Mouse (Mus musculus): ENCODE measurements at regions not wholly inside any gene's neighbourhood (a gene's known extent, or its start where the extent isn't known, plus 50 kb on each side); places are given as distances from the start of the nearest gene placed in this dataset.

DNA sequence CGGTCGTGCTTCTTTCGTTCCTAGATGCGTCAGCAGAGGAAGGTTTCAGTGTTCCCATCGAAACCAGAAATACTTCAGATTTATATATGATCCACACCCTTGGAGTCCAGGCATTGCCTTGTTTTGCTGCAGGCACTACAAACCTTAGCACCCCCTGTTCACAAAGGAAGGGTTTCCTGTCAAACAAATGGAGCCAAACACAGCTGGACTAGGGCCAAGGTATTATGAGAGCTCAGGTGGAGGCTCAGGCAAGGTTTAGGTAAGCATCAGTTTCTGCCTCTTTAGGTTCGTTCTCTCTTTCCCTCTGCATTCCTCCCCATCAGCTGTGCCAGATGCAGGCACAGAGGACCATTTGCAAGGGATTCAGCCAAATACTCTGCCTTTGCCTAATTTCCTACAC is 377.0 kb upstream of the A1bg start:
- no peak for TF ChIP-seq CTCF (IDR thresholded peaks at IDR 0.05; ENCODE audit: extremely low read depth, insufficient read depth, low read length)
- no peak for TF ChIP-seq POLR2A (IDR thresholded peaks at IDR 0.05; ENCODE audit: extremely low read depth, insufficient read depth, low read length)
- Histone ChIP-seq H3K4me3 (ENCODE audit: insufficient read depth, low read length) (no peak overlapping the region), H3K4me1 (ENCODE audit: control insufficient read depth, insufficient read depth, low read length) (no peaks in the 10 kb centered on the region), H3K27ac (ENCODE audit: insufficient read depth, low read length) (no peak overlapping the region)

GRCm38 (mm10) chr15:61297447-61298208 is 374.8 kb upstream of the A1bg start:
- Histone ChIP-seq H3K27ac (ENCODE audit: insufficient read depth, low read length) (no peak overlapping the region), H3K4me1 (ENCODE audit: control insufficient read depth, insufficient read depth, low read length) (no peaks in the 10 kb centered on the region), H3K4me3 (ENCODE audit: insufficient read depth, low read length) (no peak overlapping the region)
- TF ChIP-seq POLR2A (IDR thresholded peaks at IDR 0.05; ENCODE audit: extremely low read depth, insufficient read depth, low read length) (no peak), CTCF (IDR thresholded peaks at IDR 0.05; ENCODE audit: extremely low read depth, insufficient read depth, low read length) (no peak)

DNA sequence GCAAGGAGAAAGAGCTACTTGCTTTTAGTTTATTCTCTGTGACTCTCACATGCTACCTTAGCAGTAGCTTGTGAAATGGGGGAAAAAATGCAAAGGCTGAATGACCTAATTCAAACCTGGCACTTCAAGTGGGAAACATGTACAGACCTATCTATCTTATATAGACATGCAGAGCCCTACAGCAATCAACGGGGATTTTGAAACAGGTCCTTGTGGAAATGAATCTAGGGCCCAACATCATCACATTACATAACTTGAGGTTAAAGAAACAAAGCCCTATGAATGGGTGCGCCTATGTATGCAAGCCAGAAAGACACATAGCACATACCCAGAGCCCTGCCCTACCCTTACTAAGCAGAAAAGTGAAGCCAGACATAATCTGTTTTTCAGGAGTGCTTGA is 371.8 kb upstream of the A1bg start:
- no peaks in the 10 kb centered on the region for H3K4me1 ChIP-seq (ENCODE audit: control insufficient read depth, insufficient read depth, low read length)
- H3K27ac ChIP-seq (ENCODE audit: insufficient read depth, low read length), result no peak overlapping the region
- no peak overlapping the region for H3K4me3 ChIP-seq (ENCODE audit: insufficient read depth, low read length)
- no peak for TF ChIP-seq POLR2A (IDR thresholded peaks at IDR 0.05; ENCODE audit: extremely low read depth, insufficient read depth, low read length)
- no peak for TF ChIP-seq CTCF (IDR thresholded peaks at IDR 0.05; ENCODE audit: extremely low read depth, insufficient read depth, low read length)

GRCm38 (mm10) chr15:61294131-61294530 is 371.3 kb upstream of the A1bg start:
- no peak for TF ChIP-seq CTCF (IDR thresholded peaks at IDR 0.05; ENCODE audit: extremely low read depth, insufficient read depth, low read length)
- TF ChIP-seq POLR2A (IDR thresholded peaks at IDR 0.05; ENCODE audit: extremely low read depth, insufficient read depth, low read length), result no peak
- Histone ChIP-seq H3K4me1 (ENCODE audit: control insufficient read depth, insufficient read depth, low read length) (no peaks in the 10 kb centered on the region), H3K4me3 (ENCODE audit: insufficient read depth, low read length) (no peak overlapping the region), H3K27ac (ENCODE audit: insufficient read depth, low read length) (no peak overlapping the region)

DNA sequence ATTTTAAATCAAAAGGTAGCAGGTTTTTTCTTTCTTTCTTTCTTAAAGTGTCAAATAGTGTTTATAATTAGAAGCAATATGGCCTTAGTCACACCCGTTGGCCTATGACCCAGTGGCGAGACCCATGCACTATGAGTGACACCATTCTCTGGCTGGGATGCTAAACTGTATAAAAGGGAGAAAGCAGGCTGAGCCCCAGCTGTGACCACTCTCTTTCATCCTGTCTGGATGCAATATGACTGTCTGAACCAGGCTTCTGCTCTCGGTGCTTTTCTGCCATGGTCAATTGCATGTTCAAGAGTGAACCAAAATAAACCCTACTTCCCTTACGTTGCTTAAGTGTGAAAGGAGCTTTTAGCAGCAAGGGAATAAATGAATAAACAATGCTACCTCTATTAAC is 346.0 kb upstream of the A1bg start:
- TF ChIP-seq POLR2A (IDR thresholded peaks at IDR 0.05; ENCODE audit: extremely low read depth, insufficient read depth, low read length), result no peak
- no peak for TF ChIP-seq CTCF (IDR thresholded peaks at IDR 0.05; ENCODE audit: extremely low read depth, insufficient read depth, low read length)
- Histone ChIP-seq H3K4me1 (ENCODE audit: control insufficient read depth, insufficient read depth, low read length) (no peaks in the 10 kb centered on the region), H3K27ac (ENCODE audit: insufficient read depth, low read length) (no peak overlapping the region), H3K4me3 (ENCODE audit: insufficient read depth, low read length) (no peak overlapping the region)

DNA sequence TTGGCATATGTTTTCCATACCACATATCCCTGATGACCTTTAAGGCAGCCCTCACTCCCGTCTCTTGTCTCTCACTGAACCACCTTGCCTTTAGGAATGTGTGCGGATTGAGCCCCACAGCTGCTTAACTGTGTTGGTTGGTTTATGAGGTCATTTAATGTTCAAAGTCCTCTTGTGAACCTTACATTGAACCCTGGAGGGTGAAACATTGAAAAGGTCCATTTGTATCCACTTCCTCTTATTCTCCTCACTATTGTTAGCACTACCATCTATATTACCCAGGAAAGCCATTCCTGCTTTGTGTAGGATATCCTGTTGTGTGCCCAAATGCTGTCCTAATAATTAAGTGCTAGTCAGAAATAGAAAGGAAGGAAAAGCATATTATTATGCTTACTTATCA is 336.2 kb upstream of the A1bg start:
- no peak for TF ChIP-seq CTCF (IDR thresholded peaks at IDR 0.05; ENCODE audit: extremely low read depth, insufficient read depth, low read length)
- no peak for TF ChIP-seq POLR2A (IDR thresholded peaks at IDR 0.05; ENCODE audit: extremely low read depth, insufficient read depth, low read length)
- Histone ChIP-seq H3K4me3 (ENCODE audit: insufficient read depth, low read length) (no peak overlapping the region), H3K4me1 (ENCODE audit: control insufficient read depth, insufficient read depth, low read length) (no peaks in the 10 kb centered on the region), H3K27ac (ENCODE audit: insufficient read depth, low read length) (no peak overlapping the region)

DNA sequence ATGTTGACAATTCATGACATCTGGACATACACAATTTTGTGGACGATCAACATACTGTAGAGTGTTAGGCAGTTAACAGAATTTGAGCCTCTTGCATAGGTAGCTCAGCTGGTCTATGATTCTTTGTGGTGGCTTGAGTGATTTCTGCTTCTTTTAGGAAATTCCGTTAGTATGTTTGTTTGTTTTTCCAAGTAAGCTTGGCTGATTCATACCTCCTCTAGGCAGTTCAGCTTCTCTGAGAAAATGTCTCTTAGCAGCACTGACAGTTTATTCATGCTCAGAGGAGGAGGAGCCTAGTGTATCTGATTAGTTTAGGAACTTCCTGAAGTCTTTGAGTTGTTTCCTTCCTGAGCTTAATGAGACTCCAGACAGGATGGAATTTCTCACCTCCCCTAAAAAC is 321.7 kb upstream of the A1bg start:
- no peak for TF ChIP-seq CTCF (IDR thresholded peaks at IDR 0.05; ENCODE audit: extremely low read depth, insufficient read depth, low read length)
- TF ChIP-seq POLR2A (IDR thresholded peaks at IDR 0.05; ENCODE audit: extremely low read depth, insufficient read depth, low read length), result no peak

GRCm38 (mm10) chr15:61242161-61242681 is 319.4 kb upstream of the A1bg start:
- TF ChIP-seq CTCF (IDR thresholded peaks at IDR 0.05; ENCODE audit: extremely low read depth, insufficient read depth, low read length) (no peak), POLR2A (IDR thresholded peaks at IDR 0.05; ENCODE audit: extremely low read depth, insufficient read depth, low read length) (no peak)
- H3K4me1 ChIP-seq (ENCODE audit: control insufficient read depth, insufficient read depth, low read length), result no peaks in the 10 kb centered on the region
- no peak overlapping the region for H3K4me3 ChIP-seq (ENCODE audit: insufficient read depth, low read length)
- H3K27ac ChIP-seq (ENCODE audit: insufficient read depth, low read length), result no peak overlapping the region

More for the DNA sequence above, 321.7 kb upstream of the A1bg start:
- Histone ChIP-seq H3K4me1 (ENCODE audit: control insufficient read depth, insufficient read depth, low read length) (no peaks in the 10 kb centered on the region), H3K27ac (ENCODE audit: insufficient read depth, low read length) (no peak overlapping the region), H3K4me3 (ENCODE audit: insufficient read depth, low read length) (no peak overlapping the region)

- Histone ChIP-seq H3K4me3 (ENCODE audit: insufficient read depth, low read length) (no peak overlapping the region), H3K27ac (ENCODE audit: insufficient read depth, low read length) (no peak overlapping the region), H3K4me1 (ENCODE audit: control insufficient read depth, insufficient read depth, low read length) (no peaks in the 10 kb centered on the region)
- TF ChIP-seq POLR2A (IDR thresholded peaks at IDR 0.05; ENCODE audit: extremely low read depth, insufficient read depth, low read length), result no peak
- no peak for TF ChIP-seq CTCF (IDR thresholded peaks at IDR 0.05; ENCODE audit: extremely low read depth, insufficient read depth, low read length)
Measured at GRCm38 (mm10) chr15:61241741-61242140, 318.9 kb upstream of the A1bg start.

DNA sequence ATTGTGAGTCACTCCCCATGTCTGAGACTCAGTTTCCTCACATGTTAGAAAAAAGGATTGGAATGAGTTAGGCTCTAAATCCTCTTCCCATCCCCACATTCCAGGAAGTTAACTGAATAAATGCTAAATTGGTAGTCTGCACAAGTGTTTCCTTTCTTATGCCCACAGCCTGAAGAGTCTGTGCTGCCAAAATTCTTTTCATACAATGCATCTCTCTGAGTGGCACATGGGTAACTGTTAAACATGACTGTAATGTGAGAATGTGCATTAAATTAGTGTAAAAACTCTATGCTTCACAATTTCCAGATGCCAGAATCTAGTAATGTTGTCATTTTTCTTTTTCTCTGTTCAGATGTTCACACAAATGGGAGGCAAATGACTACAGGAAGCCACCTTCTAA is 317.5 kb upstream of the A1bg start:
- no peak for TF ChIP-seq POLR2A (IDR thresholded peaks at IDR 0.05; ENCODE audit: extremely low read depth, insufficient read depth, low read length)
- TF ChIP-seq CTCF (IDR thresholded peaks at IDR 0.05; ENCODE audit: extremely low read depth, insufficient read depth, low read length), result no peak
- Histone ChIP-seq H3K4me1 (ENCODE audit: control insufficient read depth, insufficient read depth, low read length) (no peaks in the 10 kb centered on the region), H3K4me3 (ENCODE audit: insufficient read depth, low read length) (no peak overlapping the region), H3K27ac (ENCODE audit: insufficient read depth, low read length) (no peak overlapping the region)
